Mouse (Mus musculus): Measurements from ENCODE around the gene Pigu.

Pigu gene

GRCm38 (mm10) chr2:155284647-155285046 is 72.6 kb downstream of the Pigu start:
- peak; percentile 24 for DNase-seq

GRCm38 (mm10) chr2:155283793-155284192 is 73.4 kb downstream of the Pigu start:
- no peak for DNase-seq

- DNase-seq, result no peak
Measured at GRCm38 (mm10) chr2:155280116-155280515, 77.1 kb downstream of the Pigu start.

- DNase-seq, result no peak
Measured at GRCm38 (mm10) chr2:155279163-155279562, 78.1 kb downstream of the Pigu start.

- DNase-seq, result peak; percentile 14
Measured at GRCm38 (mm10) chr2:155278361-155278760, 78.9 kb downstream of the Pigu start.

- DNase-seq, result no peak
Measured at GRCm38 (mm10) chr2:155277721-155278120, 79.5 kb downstream of the Pigu start.

- DNase-seq, result peak; percentile 82
Measured at GRCm38 (mm10) chr2:155276621-155277175, 80.5 kb downstream of the Pigu start.

GRCm38 (mm10) chr2:155276195-155276594 is 81.0 kb downstream of the Pigu start, which contains the start of gene Map1lc3a:
Gene Map1lc3a (plus strand): TSS chr2:155276297.
- peak; percentile 98 for DNase-seq

- DNase-seq, result no peak
Measured at GRCm38 (mm10) chr2:155273603-155274002, 83.6 kb downstream of the Pigu start.

GRCm38 (mm10) chr2:155272396-155273170 is 84.6 kb downstream of the Pigu start:
- DNase-seq, result no peak

- DNase-seq, result peak; percentile 18
Measured at GRCm38 (mm10) chr2:155271957-155272356, 85.3 kb downstream of the Pigu start.

GRCm38 (mm10) chr2:155266896-155267295 is 90.3 kb downstream of the Pigu start:
- no peak for DNase-seq

GRCm38 (mm10) chr2:155265526-155265925 is 91.7 kb downstream of the Pigu start:
- DNase-seq, result no peak

- DNase-seq, result no peak
Measured at GRCm38 (mm10) chr2:155249588-155249987, 107.6 kb downstream of the Pigu start.

- DNase-seq, result no peak
Measured at GRCm38 (mm10) chr2:155248718-155249117, 108.5 kb downstream of the Pigu start.

- DNase-seq, result no peak
Measured at GRCm38 (mm10) chr2:155248206-155248605, 109.0 kb downstream of the Pigu start.

- no peak for DNase-seq
Measured at GRCm38 (mm10) chr2:155246231-155246630, 111.0 kb downstream of the Pigu start.

- DNase-seq, result no peak
Measured at GRCm38 (mm10) chr2:155242296-155242855, 114.9 kb downstream of the Pigu start.

GRCm38 (mm10) chr2:155240915-155241314 is 116.3 kb downstream of the Pigu start:
- DNase-seq, result peak; percentile 24

GRCm38 (mm10) chr2:155237276-155237675 is 120.0 kb downstream of the Pigu start:
- no peak for DNase-seq

- DNase-seq, result peak; percentile 100
Measured at GRCm38 (mm10) chr2:155236362-155236992, 120.8 kb downstream of the Pigu start, which contains the start of gene Dynlrb1. Gene Dynlrb1 (plus strand): TSS chr2:155236533.

GRCm38 (mm10) chr2:155235746-155236361 is 121.4 kb downstream of the Pigu start:
- no peak for DNase-seq

All from kidney, postnatal 10 days (tissue).